Mouse (Mus musculus) forebrain, embryonic 13.5 days (tissue): ENCODE data around the gene Ccdc28b. TPM values are rescaled to one million over a fixed set of nuclear protein-coding genes. Genes with fewer than 3 reads are reported as not detected.

ENCODE experiments used
- ATAC-seq: fragments of 200-750 bp; cut with Nextera tagmentation; 2 replicates; pipeline ENCODE4 v1.8.0; 2017
- H3K27ac ChIP-seq: fragments of 300-500 bp; sonication (generic); 2 replicates; pipeline ENCODE4 v1.5.1; 2015; ENCODE audit warnings: inconsistent platforms, mild to moderate bottlenecking, moderate library complexity
- H3K27me3 ChIP-seq: fragments of 300-500 bp; sonication (generic); 2 replicates; pipeline ENCODE4 v1.6.1; 2015; ENCODE audit warnings: mild to moderate bottlenecking, inconsistent platforms
- H3K36me3 ChIP-seq: fragments of 300-500 bp; sonication (generic); 2 replicates; pipeline ENCODE4 v1.6.1; 2015; ENCODE audit warnings: mild to moderate bottlenecking, inconsistent platforms; ENCODE audit not compliant: poor library complexity, severe bottlenecking
- H3K4me1 ChIP-seq: fragments of 300-500 bp; sonication (generic); 2 replicates; pipeline ENCODE4 v1.6.1; 2015; ENCODE audit warnings: inconsistent platforms
- H3K4me2 ChIP-seq: fragments of 300-500 bp; sonication (generic); 2 replicates; pipeline ENCODE4 v1.6.1; 2015; ENCODE audit warnings: inconsistent platforms, mild to moderate bottlenecking, moderate library complexity
- H3K4me3 ChIP-seq: fragments of 300-500 bp; sonication (generic); 2 replicates; pipeline ENCODE4 v1.5.1; 2015; ENCODE audit warnings: mild to moderate bottlenecking, inconsistent platforms
- H3K9ac ChIP-seq: fragments of 300-500 bp; sonication (generic); 2 replicates; pipeline ENCODE4 v1.6.1; 2015; ENCODE audit warnings: mild to moderate bottlenecking, inconsistent platforms
- H3K9me3 ChIP-seq: fragments of 300-500 bp; sonication (generic); replicated peaks from 2 replicates; pipeline ENCODE4 v1.6.1; 2016; ENCODE audit warnings: inconsistent platforms
- WGBS: fragments of 180-500 bp; shearing (Covaris S2); methylation state at CpG from one replicate; pipeline ENCODE4 v1.1.7; 2015; 5-methylcytosine and 5-hydroxymethylcytosine counted together
- polyA plus RNA-seq: library from polyadenylated mRNA; unstranded; fragments of >200 nt; fragmentation: Nextera tagmentation; extraction: Ambion mirVana; gene quantifications from 2 replicates; pipeline ENCODE4 v1.2.1, GENCODE M21; 2015

Gene Ccdc28b
- polyA plus RNA-seq, 1 experiment from 2014 or later = 104 TPM

DNA sequence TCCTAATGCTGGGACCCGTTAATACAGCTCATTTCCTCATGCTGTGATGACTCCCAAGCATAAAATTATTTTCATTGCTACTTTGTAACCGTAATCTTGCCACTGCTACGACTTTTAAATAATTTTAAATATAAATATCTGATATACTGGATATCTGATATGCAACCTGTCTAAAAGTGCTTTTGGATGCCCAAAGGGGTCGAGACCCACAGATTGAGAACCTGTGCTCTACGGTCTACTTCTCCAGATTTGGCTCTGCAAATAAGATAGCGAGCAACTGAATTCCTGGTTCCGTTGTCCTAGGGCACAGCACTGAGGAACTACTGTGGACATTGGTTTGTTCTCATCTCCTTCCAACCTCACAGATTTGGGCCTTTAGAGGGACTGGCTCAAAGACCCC is 46.1 kb downstream of the Ccdc28b start:
- Histone ChIP-seq H3K4me1 (peaks cover 7% of the 10 kb centered on the region; the same call in 1 of the 2 replicates), H3K4me3 (no peak overlapping the region), H3K36me3 (no peaks in the 10 kb centered on the region), H3K27me3 (no peaks in the 10 kb centered on the region), H3K4me2 (no peak overlapping the region; the same call in 1 of the 2 replicates), H3K9ac (no peak overlapping the region), H3K27ac (no peak overlapping the region), H3K9me3 (no peaks in the 10 kb centered on the region)
- no peak for ATAC-seq
- WGBS = 86% methylated on average over 7 of the region's 7 CpGs

DNA sequence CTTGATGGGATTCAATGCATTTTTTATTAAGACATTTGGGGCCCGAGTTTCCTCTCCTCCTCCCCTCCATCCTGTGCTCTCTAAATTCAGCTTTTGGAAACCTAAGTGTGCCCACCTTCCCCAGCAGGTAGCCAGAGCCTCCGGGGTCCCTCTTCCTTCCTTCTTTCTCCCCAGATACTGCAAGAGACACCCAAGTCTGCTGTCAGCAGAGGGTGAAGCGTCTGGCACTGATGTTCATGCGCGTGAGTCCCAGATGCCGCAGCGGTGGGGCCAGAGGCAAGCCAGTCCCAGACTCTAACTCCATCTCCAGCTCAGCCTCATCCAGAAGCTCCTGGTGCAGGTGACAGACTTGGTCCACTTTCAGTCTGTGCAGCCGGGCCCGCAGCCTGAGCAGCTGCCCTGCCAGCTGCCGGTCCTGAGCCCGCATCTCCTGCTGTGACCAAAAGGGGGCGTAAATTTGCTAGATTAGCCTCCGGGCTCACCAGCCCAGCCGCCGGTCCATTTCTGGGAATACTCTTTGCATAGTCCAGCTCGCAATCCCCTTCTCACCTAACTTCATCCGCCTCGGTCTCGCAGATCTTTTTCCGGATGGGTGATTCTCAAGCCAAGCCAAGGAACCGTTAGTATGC is 46.8 kb downstream of the Ccdc28b start:
- H3K27me3 ChIP-seq = no peaks in the 10 kb centered on the region
- peak overlapping the region; percentile 24 for H3K4me2 ChIP-seq
- 0 out of 2 replicates have a peak overlapping the region, but pooled peaks have one; percentile 3 for H3K4me3 ChIP-seq
- H3K9me3 ChIP-seq = no peaks in the 10 kb centered on the region
- 27% methylated on average over 21 of the region's 21 CpGs for WGBS
- no peaks in the 10 kb centered on the region for H3K36me3 ChIP-seq
- H3K4me1 ChIP-seq = peaks cover 7% of the 10 kb centered on the region; the same call in 1 of the 2 replicates
- ATAC-seq = no peak
- peak overlapping the region; percentile 21 for H3K9ac ChIP-seq
- H3K27ac ChIP-seq = no peak overlapping the region

GRCm38 (mm10) chr4:129575171-129575844 is 48.4 kb downstream of the Ccdc28b start:
- no peak overlapping the region for H3K4me3 ChIP-seq
- H3K36me3 ChIP-seq = no peaks in the 10 kb centered on the region
- H3K27ac ChIP-seq = no peak overlapping the region
- peaks cover 7% of the 10 kb centered on the region; the same call in 1 of the 2 replicates for H3K4me1 ChIP-seq
- WGBS = 74% methylated on average over 7 of the region's 8 CpGs
- H3K9ac ChIP-seq = no peak overlapping the region; the same call in 1 of the 2 replicates
- no peak for ATAC-seq
- no peaks in the 10 kb centered on the region for H3K9me3 ChIP-seq
- no peaks in the 10 kb centered on the region for H3K27me3 ChIP-seq
- no peak overlapping the region for H3K4me2 ChIP-seq

DNA sequence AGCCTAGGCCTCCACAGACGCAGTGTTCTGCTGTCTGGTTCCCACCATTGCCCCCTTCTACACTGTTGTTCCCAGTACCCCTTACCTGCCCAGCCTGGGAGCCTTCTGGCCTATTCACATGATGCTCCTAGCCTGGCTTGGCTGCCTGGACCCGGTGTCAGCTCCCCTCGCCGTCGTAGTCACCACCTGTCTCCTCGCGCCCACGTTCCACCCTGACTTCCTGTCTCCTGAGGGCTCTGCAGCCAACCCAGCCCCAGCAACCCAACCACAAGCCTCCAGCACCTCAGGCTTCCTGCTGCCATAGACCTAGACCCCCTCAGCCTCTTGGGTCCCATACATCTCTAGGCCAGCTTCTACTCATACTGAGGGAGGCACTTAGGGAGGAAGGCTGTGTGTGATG is 50.3 kb downstream of the Ccdc28b start, which contains the start of gene Lck:
Gene Lck (minus strand): TSS at position 212 of the 400 bp plus-strand sequence.
- H3K9me3 ChIP-seq = no peaks in the 10 kb centered on the region
- 93% methylated on average over 8 of the region's 8 CpGs for WGBS
- H3K4me3 ChIP-seq = no peak within 1 kb of the TSS
- H3K27ac ChIP-seq = no peak within 1 kb of the TSS
- H3K36me3 ChIP-seq = no peaks in the 10 kb centered on the region
- no peak within 1 kb of the TSS for H3K4me2 ChIP-seq
- no peaks in the 10 kb centered on the region for H3K27me3 ChIP-seq
- ATAC-seq = no peak
- no peak within 1 kb of the TSS for H3K9ac ChIP-seq
- peaks cover 7% of the 10 kb centered on the region; the same call in 1 of the 2 replicates for H3K4me1 ChIP-seq

DNA sequence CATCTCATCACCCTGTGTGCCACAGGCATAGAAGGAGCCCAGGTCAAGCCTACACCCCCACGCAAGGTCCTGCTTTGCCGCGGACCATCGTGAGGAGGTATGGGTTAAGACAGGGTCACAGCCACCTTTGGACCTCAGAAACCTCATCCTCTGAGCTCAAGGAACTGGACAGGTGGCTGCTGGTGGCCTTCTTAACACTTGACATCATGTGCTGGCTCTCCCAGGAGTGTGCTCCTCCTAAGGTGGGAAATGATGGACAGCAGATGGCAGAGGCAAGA is 50.7 kb downstream of the Ccdc28b start:
- H3K4me3 ChIP-seq = no peak overlapping the region
- 94% methylated on average over 4 of the region's 4 CpGs for WGBS

DNA sequence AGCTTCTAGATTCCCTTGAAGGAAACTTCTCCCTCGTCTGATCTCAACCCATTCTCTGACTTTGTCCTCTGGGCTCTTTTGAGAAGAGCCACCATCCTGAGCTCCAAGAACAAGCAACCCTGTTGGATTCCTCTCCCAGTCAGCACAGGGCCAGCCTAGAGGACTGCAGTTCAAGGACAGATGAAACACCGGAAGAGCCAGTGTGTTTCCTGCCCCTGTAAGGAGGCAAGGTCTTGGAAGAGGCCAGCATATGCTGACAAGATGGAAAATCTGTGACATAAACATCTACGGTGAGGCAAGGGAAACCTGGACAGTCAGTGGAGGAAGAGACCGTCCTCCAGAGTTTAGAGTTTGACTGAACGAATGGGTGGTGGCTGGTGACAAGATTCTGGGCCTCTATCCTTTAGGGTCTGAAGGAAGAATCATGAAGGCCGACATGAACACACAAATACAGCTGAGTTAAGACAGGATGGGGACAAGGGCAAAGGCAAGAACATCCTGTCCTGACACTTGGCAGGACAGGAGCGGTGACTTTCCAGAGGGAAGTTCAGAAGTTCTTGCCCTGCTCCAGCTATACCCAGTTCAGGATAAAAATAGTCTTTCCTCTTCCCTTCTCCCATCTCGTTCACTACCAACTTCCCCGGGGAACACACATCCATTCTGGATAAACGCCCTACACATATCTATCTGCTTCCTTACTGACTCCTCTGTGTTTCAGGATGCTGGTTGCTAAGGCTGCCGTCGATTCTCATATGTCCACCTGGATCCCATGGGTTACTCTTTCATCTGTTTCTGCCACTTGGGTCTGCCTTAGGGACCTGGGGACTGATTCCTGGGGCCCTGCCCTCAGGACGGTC is 51.3 kb downstream of the Ccdc28b start:
- Histone ChIP-seq H3K4me2 (no peak overlapping the region), H3K36me3 (no peaks in the 10 kb centered on the region), H3K27me3 (no peaks in the 10 kb centered on the region), H3K4me1 (peaks cover 7% of the 10 kb centered on the region; the same call in 1 of the 2 replicates), H3K27ac (no peak overlapping the region), H3K9ac (no peak overlapping the region), H3K9me3 (no peaks in the 10 kb centered on the region), H3K4me3 (no peak overlapping the region)
- WGBS = 89% methylated on average over 13 of the region's 13 CpGs
- no peak for ATAC-seq

More for the DNA sequence above, 50.7 kb downstream of the Ccdc28b start:
- no peak overlapping the region for H3K9ac ChIP-seq
- H3K27me3 ChIP-seq = no peaks in the 10 kb centered on the region
- peaks cover 7% of the 10 kb centered on the region; the same call in 1 of the 2 replicates for H3K4me1 ChIP-seq
- H3K36me3 ChIP-seq = no peaks in the 10 kb centered on the region
- no peak overlapping the region for H3K4me2 ChIP-seq
- no peaks in the 10 kb centered on the region for H3K9me3 ChIP-seq
- ATAC-seq = no peak
- no peak overlapping the region for H3K27ac ChIP-seq

- no peak for ATAC-seq
- Histone ChIP-seq H3K4me3 (no peak overlapping the region), H3K4me1 (no peaks in the 10 kb centered on the region), H3K36me3 (no peaks in the 10 kb centered on the region), H3K4me2 (no peak overlapping the region), H3K27me3 (no peaks in the 10 kb centered on the region), H3K9ac (no peak overlapping the region), H3K9me3 (no peaks in the 10 kb centered on the region), H3K27ac (no peak overlapping the region)
- WGBS = 76% methylated on average over 8 of the region's 8 CpGs
Measured at GRCm38 (mm10) chr4:129571551-129572084, 52.1 kb downstream of the Ccdc28b start.

- H3K4me1 ChIP-seq = no peaks in the 10 kb centered on the region
- H3K4me3 ChIP-seq = no peak overlapping the region
- no peak for ATAC-seq
- no peaks in the 10 kb centered on the region for H3K27me3 ChIP-seq
- no peak overlapping the region for H3K27ac ChIP-seq
- no peaks in the 10 kb centered on the region for H3K36me3 ChIP-seq
- no peaks in the 10 kb centered on the region for H3K9me3 ChIP-seq
- 85% methylated on average over 6 of the region's 6 CpGs for WGBS
- no peak overlapping the region for H3K4me2 ChIP-seq
- no peak overlapping the region for H3K9ac ChIP-seq
Measured at GRCm38 (mm10) chr4:129570028-129570427, 53.7 kb downstream of the Ccdc28b start.

Other genes with a start within 250 kb of the Ccdc28b start
- 12.9 and 13.6 TPM in 2 replicates for gene Zbtb8a, start 245.8 kb downstream of the Ccdc28b start, polyA plus RNA-seq
- 4.3 and 5.3 TPM in 2 replicates for gene Zbtb8b, start 183.1 kb downstream of the Ccdc28b start, polyA plus RNA-seq
- gene Bsdc1, start 162.4 kb downstream of the Ccdc28b start, polyA plus RNA-seq = 32.8 and 33.6 TPM in 2 replicates
- gene Tssk3, start 132.9 kb downstream of the Ccdc28b start, polyA plus RNA-seq = not detected in 2 replicates
- gene Fam229a, start 132.8 kb downstream of the Ccdc28b start, polyA plus RNA-seq = not detected in 2 replicates
- gene Marcksl1, start 110.4 kb downstream of the Ccdc28b start, polyA plus RNA-seq = 1,756 and 1,774 TPM in 2 replicates
- 189 and 191 TPM in 2 replicates for gene Hdac1, start 81.2 kb downstream of the Ccdc28b start, polyA plus RNA-seq
- gene Lck, start 50.3 kb downstream of the Ccdc28b start, polyA plus RNA-seq = 7.6 and 9.2 TPM in 2 replicates
- gene Fam167b, start 45.4 kb downstream of the Ccdc28b start, polyA plus RNA-seq = 0.31 and 0.68 TPM in 2 replicates
- gene Eif3i, start 23.3 kb downstream of the Ccdc28b start, polyA plus RNA-seq = 251 and 261 TPM in 2 replicates
- gene Tmem234, start 23.3 kb downstream of the Ccdc28b start, polyA plus RNA-seq = 186 and 193 TPM in 2 replicates
- gene Dcdc2b, start 9.7 kb downstream of the Ccdc28b start, polyA plus RNA-seq = 2.3 and 4.5 TPM in 2 replicates
- 30.1 and 31.5 TPM in 2 replicates for gene Iqcc, start 4.8 kb downstream of the Ccdc28b start, polyA plus RNA-seq
- gene Txlna, start 17.1 kb upstream of the Ccdc28b start, polyA plus RNA-seq = 75.9 and 79.8 TPM in 2 replicates
- gene Kpna6, start 48.8 kb upstream of the Ccdc28b start, polyA plus RNA-seq = 14.4 and 15.8 TPM in 2 replicates
- 15.5 and 21.1 TPM in 2 replicates for gene Tmem39b, start 72.9 kb upstream of the Ccdc28b start, polyA plus RNA-seq
- gene Khdrbs1, start 118.4 kb upstream of the Ccdc28b start, polyA plus RNA-seq = 190 TPM in 2 replicates
- gene Ptp4a2, start 187.3 kb upstream of the Ccdc28b start, polyA plus RNA-seq = 358 and 389 TPM in 2 replicates